Mouse (Mus musculus) right cerebral cortex, postnatal 36 days (tissue): ENCODE measurements around the gene Gtf3c5.

ENCODE experiments used
- DNase-seq, 2 experiments: peaks; one replicate each; pipeline ENCODE4 v3.0.0; 2022; ENCODE audit warnings: low spot score in 2 of 2, mixed read lengths in 1 of 2

Gtf3c5 gene

DNA sequence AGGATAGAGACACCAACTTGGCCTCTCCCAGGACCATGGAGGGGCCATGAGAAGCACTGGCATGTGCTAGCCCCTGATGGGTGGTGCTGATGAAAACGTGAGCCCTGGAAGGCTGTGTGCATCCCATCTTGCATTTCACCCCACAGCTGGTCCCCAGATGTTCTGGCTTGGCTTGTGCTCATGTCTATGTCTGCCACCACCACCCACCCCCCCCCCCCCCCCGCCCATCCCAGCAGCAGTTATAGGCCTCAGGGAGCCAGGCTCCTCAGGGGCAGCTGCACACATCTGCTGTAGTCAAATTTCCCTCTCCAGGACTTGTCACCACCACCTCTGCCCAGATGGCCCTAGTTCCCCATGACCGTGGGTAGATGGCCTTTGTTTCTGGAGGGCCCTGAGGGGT lies 13.6 kb downstream of the Gtf3c5 start:
- DNase-seq: no peak

DNA sequence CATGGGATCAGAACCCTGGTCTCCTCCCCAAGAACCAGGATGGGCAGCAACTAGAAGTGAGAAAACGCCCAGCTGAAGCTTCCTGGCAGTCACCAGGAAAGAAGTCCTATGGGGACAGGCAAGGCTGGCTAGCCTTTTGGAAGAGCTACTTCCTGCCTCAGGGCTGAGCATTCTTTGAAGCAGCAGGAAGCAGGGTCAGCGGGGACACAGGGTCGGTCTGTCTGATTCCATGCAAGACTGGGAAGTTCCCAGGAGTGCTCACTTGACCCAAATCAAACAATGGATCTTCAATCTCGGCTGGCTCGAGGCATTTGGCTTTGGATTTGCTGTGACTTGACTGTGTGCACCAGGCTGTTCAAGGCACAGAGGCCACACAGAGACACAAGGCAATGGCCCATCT lies 17.0 kb downstream of the Gtf3c5 start:
- no peak for DNase-seq

DNA sequence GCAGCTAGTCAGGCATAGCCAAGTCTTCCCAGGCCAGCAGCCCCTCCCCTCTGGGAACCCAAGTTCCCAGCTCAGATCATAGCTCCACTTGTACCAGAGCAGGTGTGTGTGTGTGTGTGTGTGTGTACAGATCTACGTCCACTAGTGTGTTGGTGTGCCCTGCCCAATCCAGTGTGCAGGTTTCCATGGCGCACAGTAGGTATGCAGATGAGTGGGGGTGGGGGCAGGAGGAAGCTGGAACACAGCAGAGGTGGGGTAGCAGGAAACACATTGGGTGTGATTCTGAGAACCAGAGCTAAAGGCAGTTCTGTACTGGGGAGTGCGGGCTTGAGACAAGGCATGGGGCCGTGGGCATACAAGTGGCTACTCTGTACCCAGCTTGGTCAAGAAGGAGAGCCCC lies 19.2 kb downstream of the Gtf3c5 start:
- no peak for DNase-seq

DNA sequence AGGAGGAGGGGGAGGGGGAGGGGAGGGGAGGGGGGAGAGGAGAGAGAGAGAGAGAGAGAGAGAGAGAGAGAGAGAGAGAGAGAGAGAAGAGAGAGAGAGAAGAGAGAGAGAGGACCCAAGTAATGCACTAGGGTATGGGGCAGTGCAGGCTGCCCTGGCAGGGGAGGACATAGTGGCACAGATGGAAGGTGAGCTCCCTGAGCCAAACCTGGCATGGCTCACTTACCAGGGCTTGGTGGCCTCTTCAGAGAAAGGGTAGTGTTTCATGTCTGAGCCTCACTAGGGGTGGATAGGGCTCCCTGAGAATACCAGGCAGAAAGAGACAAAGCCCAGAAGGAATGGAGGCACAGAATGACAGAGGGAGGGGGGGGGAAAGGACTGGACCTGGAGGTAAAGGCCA lies 19.7 kb downstream of the Gtf3c5 start:
- no peak for DNase-seq

DNA sequence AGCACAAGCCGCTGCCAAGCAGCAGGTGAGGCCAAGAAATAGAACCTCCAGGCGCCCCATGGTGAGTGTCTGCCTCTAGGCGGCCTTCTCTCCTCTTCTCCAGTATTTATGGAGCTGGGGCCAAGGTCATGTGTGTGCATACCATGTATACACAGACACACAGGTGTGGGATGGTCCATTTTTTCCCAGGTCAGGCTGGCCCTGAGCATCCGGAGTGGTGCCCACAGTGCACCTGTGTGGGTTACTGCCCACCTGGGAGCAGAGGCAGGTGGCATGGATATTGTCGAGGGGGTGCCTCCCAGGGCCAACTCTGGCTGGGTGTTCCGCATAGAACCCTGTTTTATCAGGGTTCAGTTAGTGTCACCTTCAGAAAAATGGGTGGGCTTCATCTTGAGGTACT lies 20.2 kb downstream of the Gtf3c5 start, which contains the start of gene Cel:
Gene Cel (minus strand): TSS at position 101 of the 400 bp plus-strand sequence.
- no peak for DNase-seq

DNA sequence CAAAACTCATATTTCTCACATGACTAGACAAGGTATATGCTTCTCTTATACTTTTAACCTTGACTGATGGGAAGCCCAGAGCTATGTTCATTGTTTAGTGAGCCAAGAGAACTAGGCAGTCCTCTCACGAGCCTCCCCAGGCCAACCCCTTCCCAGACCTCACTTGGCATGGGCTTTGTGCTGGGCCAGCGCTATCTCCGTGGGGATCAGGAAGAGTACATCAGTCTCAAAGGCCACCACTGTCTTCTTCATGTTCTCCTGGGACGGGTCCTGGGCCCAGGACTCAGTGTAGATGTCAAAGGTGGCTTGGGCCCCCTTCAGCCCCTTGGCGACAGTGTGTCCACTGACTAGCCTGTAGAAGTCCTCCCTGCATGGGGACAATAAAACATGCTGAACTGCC lies 26.1 kb downstream of the Gtf3c5 start:
- no peak for DNase-seq

DNA sequence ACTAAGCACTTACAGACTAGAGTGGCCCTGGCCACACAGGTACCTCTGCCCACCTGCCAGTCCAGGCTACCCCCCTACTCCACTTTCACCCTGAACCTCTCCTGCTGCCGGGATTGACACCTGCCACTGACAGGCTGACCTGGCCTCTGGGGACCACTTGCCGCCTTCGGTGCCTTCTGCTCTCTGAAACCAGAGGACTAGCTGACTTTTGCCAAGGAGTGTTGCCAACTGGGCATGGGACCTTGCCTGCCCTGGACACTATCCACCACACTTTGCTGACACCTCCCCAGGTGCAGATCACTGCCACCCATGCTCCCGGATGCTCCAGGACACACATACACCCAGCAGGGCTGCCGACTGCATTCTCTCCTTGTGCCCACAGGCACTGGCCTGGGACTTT lies 31.2 kb downstream of the Gtf3c5 start:
- no peak for DNase-seq

DNA sequence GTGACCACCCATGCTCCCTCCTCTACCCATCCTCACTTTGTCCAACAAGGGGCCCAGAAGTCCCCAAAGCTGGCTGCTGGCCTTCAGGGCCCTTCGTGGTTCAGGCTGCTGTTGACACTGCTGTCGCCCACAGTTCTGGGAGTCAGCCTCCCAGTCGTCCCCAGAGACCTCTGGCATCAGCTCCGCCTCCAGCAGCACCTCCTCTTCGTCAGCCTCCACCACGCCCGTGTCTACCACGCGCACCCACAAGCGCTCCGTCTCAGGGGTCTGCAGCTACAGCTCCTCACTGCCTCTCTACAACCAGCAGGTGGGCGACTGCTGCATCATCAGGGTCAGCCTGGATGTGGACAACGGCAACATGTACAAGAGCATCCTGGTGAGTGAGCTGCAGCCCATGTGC lies 34.4 kb downstream of the Gtf3c5 start:
- no peak for DNase-seq

DNA sequence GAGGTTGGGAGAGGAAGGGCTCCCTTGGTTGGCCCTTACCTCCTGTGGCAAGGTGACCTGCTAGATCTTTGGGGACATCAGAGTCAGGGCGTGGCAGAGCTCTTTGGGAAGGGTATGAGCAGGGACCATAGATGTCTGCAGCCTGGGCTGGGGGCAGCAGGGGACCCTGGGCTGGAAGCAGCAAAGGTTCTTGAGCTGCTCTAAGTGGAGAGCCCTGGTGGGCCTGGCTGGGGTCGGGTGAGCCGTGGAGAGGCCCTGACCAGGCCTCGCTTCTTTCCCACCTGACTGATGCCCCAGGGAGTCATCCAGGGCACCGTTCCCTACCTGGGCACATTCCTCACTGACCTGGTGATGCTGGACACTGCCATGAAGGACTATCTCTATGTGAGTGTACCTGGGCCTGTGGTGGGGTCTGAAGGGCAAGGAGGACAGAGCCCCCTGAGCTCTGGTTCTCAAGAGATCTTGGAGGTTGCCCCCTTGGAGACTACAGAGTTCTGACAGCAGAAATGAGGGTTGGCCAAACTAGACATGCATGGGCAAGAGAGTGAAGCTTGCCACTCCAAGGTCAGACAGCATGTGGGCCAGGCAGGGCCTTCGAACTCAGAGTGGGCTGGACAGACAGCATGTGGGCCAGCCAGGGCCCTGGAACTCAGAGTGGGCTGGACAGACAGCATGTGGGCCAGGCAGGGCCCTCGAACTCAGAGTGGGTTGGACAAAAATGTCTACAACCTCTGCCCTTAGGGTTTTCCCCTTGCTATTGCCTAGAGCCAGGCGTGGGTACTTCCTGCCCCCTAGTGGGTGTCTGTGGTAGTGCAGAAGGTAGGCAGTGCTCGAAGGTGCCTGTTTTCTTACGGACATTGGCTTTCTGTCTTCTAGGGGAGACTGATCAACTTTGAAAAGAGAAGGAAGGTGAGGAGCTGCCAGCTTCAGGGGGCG lies 36.0 kb downstream of the Gtf3c5 start:
- peak; percentile 56 to 66 for DNase-seq

DNA sequence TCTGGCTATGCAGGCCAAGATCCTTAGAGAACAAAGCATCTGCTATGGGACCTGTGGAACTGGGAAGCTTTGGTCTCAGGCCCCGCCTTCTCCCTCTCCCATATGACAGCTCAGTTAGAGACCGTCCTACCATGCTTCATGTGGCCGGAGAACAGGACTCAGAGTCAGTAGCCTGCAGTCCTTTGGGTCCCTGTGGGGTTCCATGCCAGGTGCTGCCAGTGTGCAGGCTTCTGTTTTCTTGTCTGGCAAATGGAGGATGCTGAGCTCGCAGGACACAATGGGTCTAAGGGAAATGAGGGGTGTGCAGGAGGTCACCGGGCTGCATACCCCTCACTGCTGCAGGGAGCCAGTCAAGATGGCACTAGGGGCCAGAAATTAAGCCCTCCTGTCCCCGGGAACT lies 37.0 kb downstream of the Gtf3c5 start:
- no peak for DNase-seq

DNA sequence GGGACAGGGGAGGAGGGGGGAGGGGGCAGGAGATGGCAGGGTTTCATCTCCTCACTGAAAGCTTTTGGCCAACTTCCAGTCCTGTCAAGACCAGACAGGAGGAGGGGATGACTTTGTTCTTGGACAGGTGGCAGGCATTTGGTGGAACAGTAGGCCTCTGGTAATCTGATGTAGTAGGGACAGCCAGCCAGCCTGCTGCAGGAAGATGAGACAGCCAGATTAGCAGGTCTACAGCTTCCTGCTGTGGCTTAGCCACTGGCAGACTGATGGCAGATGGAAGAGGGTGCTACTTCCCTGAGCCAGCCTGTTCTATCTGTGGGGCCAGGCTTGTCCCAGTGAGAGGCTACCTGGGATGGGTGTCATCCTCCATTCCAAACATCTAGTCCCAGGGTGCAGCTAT lies 37.6 kb downstream of the Gtf3c5 start:
- no peak for DNase-seq

DNA sequence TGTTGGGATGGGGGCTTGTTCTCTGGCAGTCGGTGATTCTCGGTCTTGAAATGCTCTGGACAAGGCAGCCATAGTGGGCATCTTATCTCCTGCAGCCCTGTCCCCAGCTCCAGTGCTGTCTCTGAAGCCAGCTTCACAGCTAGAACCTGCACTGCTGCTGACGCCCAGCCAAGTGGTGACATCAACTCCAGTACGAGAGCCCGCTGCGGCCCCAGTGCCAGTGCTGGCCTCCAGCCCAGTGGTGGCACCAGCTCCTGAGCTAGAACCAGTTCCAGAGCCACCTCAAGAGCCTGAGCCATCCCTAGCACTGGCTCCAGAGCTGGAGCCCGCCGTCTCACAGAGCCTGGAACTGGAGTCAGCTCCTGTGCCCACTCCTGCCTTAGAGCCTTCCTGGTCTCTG lies 39.7 kb downstream of the Gtf3c5 start:
- no peak for DNase-seq

DNA sequence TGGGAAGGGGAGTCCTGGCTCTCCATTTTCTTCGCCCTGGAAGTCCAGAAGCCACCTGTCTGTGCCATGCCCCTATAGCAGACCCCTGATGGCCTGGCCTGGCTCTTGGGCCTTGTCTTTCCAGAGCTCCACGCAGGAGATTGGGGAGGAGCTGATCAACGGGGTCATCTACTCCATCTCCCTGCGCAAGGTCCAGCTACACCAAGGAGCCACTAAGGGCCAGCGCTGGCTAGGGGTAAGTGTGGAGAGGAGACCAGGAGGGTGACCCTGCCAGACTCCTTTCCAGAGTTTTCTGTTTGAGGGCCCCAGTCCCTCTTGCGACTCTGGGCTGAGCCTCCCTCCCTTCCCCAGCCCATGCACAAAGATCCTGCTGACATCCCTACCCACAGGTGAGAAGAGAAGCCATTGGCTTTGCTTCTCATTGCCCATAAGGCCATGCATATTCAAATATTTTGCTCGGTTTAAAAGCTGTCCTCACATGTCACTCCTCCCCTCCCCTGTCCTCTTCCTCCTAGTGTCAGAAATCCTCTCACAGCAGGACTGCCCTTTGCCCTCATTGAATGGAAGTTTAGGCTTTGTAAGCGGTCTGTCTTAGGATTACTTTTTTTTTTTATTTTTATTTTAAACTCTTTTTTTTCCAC lies 42.8 kb downstream of the Gtf3c5 start:
- DNase-seq: no peak

DNA sequence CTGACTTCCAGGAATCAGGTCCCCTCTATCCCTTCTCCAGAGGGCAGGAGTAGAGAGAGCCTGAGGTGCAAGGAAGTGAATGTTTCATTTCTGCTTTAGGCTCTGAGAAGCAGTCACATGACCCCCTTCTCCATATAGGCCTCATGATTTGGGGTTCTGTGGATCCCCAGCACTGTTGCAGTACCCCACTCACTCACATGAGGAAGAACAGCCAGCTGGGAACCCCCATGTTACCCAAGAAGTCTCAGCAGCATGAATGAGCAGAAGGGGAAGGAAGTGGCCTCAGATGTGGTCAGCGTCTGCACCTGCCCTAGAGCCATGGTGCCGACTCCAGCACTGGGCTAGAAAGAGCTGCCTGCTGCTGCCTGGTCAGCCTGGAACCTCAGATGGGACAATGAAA lies 43.6 kb downstream of the Gtf3c5 start:
- DNase-seq: no peak

DNA sequence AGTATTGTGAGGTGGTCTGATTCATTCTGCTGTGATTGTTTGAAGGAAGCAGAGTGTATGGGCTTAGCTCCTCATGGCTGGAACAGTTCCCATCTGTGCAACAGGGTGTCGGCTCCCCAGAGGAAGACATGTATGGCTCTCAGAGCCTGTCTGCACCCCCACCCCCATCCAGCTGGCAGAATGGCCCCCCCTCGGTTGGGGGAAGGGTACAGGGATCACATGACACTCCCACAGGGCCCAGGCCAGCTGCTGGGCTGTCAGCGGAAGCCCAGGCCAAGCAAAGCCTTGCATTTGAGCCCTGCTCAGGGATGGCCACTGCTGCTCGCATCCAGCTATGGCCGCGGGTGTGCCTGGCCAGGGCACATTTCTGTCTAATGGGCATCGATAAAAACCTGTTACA lies 44.3 kb downstream of the Gtf3c5 start:
- DNase-seq: peak in 1 of 2 experiments; percentile 68

DNA sequence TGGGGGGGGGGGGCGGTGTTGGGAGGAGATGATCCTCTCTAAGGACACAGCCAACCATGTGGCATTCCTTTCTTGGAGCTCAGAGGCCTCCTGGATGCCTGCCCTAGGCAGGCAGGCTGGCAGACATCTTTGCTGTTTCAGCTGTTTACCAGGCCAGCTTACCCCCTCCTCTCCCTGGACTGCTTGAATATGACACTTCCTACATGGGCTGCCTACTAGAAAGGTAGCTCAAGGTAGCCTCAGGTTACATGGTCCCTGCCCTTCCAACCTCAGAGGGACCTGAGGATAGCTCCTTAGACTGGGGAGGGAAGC lies 44.8 kb downstream of the Gtf3c5 start:
- no peak for DNase-seq

DNA sequence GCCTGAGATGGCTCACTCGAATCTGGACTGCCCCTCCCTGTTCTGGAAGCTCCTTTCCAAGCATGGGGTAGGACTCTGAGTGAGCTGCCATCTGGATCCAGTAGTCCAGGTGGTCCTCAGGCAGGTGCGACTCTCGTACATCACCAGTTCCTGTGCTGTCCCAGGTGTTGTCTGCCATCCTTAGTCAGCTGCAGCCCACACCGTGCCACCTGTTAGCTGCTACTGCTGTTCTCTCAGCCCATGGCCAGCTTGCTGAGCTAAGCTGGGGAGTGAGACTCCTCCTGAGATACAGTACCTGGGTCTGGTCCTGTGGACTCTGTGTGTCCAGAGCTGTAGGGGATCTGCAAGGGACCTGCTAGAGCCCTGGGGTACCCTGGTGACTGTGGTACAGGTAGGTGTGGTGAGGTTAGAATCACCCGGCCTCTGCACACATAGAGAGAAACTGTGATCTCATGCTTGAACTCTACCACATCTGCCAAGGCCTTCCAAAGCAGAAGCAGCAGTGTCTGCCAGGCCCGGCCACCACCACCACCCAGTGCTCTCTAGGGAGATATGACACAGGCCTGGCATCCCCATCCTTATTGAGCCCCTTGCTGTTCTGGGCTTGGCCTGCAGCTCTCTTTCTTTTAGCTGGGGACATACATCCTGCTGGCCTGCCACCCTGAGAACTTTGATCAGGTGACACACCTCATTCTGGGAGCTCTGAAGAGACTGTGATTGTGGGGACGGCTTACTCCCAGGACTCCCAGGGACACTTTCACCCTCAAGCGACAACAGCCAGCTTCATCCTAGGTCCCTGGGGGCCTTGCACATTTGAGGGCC lies 45.3 kb downstream of the Gtf3c5 start:
- no peak for DNase-seq

DNA sequence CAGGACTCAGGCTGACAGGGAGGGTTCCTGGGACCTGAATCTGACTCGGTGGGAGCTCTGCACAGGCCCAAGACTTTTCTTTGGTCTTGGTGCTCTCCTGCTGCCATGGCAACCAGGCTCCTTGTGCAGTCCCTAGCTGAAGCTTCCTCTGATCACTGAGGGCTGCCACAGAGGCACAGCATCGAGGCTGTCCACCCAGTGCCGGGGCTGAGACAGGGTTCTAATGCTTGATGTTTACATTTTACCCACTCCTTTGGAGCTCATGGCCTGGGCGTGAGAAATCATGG lies 46.0 kb downstream of the Gtf3c5 start:
- DNase-seq: no peak

DNA sequence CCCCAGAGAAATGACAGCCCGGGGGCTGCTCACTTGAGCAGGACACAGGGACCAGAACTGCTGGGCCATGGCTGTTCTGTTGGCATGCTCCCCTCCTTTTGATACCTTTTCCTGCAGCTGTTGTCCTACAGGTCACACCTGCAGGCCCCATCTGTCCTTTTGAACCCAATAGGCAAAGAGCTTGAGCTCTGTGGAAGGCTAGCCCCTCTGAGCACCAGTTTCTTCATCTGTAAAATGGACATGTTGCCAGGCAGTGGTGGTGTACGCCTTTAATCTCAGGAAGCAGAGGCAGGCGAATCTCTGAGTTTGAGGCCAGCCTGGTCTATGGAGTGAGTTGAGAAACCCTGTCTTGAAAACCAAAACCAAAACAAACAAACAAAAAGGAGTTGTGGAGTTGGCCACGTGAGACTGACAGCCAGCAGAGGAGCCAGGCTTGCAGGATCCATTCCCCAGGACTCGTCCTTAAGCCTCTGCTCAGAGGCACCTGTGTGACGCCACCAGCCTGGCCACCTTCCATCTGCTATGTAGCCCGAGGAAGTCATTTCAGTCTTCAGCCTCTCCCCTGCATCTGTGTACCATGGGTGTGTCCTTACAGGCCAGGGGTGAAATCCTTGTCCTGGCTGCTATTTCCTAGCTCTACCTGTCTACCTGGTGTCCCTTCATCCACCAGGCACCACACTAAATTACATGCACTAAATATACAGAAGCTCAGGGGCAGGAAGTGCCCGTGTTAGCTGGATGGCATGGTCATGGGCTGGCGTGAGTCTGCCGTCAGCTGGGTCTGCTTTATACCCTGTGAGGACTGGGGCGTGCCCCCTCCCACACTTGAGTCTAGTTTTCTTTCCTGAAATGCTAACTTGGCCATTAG lies 46.6 kb downstream of the Gtf3c5 start:
- no peak for DNase-seq

DNA sequence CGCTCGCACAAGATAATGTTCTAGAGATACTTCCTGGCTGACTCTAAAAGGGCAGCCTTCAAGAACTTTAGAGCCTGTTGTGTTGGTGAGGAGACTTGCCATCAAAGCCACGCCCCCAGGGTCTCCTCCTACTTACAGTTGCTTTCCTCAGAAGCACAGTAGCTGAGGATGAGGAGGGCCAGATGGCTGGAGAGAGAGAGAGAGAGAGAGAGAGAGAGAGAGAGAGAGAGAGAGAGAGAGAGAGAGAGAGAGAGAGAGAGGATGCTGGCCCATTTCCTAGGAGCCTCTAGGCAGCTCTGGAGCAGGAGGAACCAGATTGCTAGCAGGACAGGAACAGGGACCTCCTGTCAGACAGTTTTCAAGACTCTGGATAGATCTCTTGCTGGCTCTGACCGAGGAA lies 47.4 kb downstream of the Gtf3c5 start:
- DNase-seq: no peak

DNA sequence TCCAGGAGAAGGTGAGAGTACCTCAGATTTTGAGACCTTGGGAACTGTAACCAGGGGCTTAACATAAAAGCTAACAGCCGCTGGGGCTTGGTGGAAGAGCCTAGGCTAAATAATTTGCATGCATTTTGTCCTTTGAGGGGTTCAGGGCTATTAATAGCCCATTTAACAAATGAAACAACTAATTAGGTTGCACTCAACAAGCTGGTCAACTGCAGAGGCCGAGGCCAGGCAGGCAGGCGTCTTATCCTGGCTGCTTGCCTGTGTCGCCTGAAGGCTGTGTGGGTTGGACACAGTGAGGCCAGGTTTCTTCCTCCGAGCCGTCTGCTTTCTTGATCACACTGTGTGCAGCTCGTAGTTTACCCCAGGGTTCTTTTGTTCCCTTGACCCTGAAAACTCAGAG lies 47.9 kb downstream of the Gtf3c5 start:
- DNase-seq: peak in 1 of 2 experiments; percentile 69

DNA sequence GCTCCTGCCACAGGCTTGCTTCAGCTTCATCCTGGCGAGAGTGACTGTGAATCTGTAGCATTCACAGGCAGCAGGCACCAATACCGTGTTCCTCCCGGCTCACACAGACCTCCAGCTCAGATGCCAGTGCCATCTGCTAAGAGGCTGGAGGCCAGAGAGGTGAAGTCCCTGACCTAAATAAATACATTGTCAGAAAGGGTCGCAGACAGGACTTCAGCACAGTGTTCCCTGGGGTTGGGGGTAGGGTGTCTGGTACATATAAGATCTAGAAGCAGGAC lies 48.3 kb downstream of the Gtf3c5 start:
- no peak for DNase-seq
